In the genomic region with DNA sequence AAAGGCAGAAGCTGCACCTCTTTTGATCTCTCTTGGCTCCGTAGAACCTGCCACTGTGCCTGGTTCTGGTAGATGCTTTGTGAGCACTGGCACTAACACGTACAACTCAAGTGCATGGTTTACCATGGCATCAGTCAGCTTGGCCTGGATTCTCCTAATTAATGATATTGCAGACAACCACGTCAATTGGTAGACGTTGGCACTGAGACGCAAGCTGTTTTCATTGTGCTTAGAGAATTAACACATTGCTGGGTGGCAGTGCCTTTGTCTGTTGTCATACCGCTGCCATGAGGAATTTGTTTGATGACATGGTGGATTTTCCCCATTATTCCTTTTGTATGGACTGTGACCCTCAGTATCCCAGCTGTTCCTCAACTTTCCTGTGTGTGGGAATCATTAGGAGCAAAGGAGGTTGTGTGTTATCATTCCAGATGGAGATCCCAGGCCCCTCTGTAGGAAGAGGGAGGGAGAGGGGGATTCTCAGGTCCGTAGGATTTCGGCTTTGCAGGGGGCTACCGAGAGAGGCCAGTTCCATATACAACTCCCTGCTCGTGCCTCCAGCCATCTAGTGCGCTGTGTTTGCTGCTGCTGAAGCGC, we compare ENCODE assay signal across 18 mouse cellular contexts. TPM values are rescaled to one million over a fixed set of nuclear protein-coding genes. Genes with fewer than 3 reads are reported as not detected.
A peak's percentile ranks its signal among the peaks of the same experiment; 100 is the strongest.
DNase-seq lines count a peak whose midpoint lies in the region; ATAC-seq and TF ChIP-seq lines count a peak whose summit lies in the region.
"Had no signal": no experiment of that assay in that cellular context is flagged by ENCODE, and none has a peak within 500 bp of the region (broad histone marks: within the 10 kb centered on the region; RNA-seq: fewer than 3 reads in every experiment).

No protein-coding gene starts in this region.

- peak; percentile 71 for ATAC-seq in forebrain, embryonic 13.5 days
- 0 out of 2 replicates have a peak, but pooled peaks have one; percentile 42 for ATAC-seq in hindbrain, embryonic 15.5 days (ENCODE audit: low FRiP score, low read depth)
- ATAC-seq in midbrain, embryonic 16.5 days, result peak; percentile 40; the same call in 1 of the 2 replicates

- intact Hi-C loops in left cerebral cortex, postnatal 14 days (cut with DNase I), result loop anchor here (5.0 kb wide), 1 partner anchor 37 kb away; no protein-coding TSS in a partner anchor

- peak overlapping the region; percentile 62 for H3K27ac ChIP-seq in forebrain, embryonic 13.5 days
- H3K27ac ChIP-seq in hindbrain, embryonic 15.5 days (replicated peaks), result peak overlapping the region; percentile 36
- H3K27ac ChIP-seq in midbrain, embryonic 16.5 days (ENCODE audit: low read length), result 0 out of 2 replicates have a peak overlapping the region, but pooled peaks have one; percentile 6
- H3K27ac ChIP-seq: embryonic facial prominence, embryonic 15.5 days; limb, embryonic 13.5 days had no signal

- H3K4me2 ChIP-seq in forebrain, embryonic 13.5 days, result peak overlapping the region; percentile 33
- peak overlapping the region; percentile 16; the same call in 1 of the 2 replicates for H3K4me2 ChIP-seq in hindbrain, embryonic 15.5 days
- peak overlapping the region; percentile 18 for H3K4me2 ChIP-seq in midbrain, embryonic 16.5 days (ENCODE audit: low read length)
- H3K4me2 ChIP-seq: embryonic facial prominence, embryonic 15.5 days; limb, embryonic 13.5 days had no signal

- TF ChIP-seq POLR2A in brain, embryonic 14.5 days (IDR thresholded peaks at IDR 0.05; ENCODE audit: borderline replicate concordance, extremely low read depth, insufficient read depth, insufficient read length, poor library complexity, severe bottlenecking), result no peak

- peaks cover 49% of the 10 kb centered on the region for H3K4me1 ChIP-seq in forebrain, embryonic 13.5 days
- H3K4me1 ChIP-seq in hindbrain, embryonic 15.5 days (replicated peaks), result peaks cover 25% of the 10 kb centered on the region
- H3K4me1 ChIP-seq in midbrain, embryonic 16.5 days (ENCODE audit: control insufficient read depth, insufficient read depth, low read length), result peaks cover 24% of the 10 kb centered on the region
- H3K4me1 ChIP-seq: embryonic facial prominence, embryonic 15.5 days had no signal

- H3K9me3 ChIP-seq in forebrain, embryonic 13.5 days (replicated peaks), result no peaks in the 10 kb centered on the region
- H3K9me3 ChIP-seq in hindbrain, embryonic 15.5 days, result no peaks in the 10 kb centered on the region
- H3K9me3 ChIP-seq in midbrain, embryonic 16.5 days (replicated peaks; ENCODE audit: control insufficient read depth, low read length, poor library complexity, severe bottlenecking), result no peaks in the 10 kb centered on the region
- H3K9me3 ChIP-seq: embryonic facial prominence, embryonic 15.5 days; limb, embryonic 13.5 days had no signal

- H3K36me3 ChIP-seq in forebrain, embryonic 13.5 days (ENCODE audit: poor library complexity, severe bottlenecking), result no peaks in the 10 kb centered on the region
- 0 out of 2 replicates have a peak, but pooled peaks cover 3% of the 10 kb centered on the region for H3K36me3 ChIP-seq in hindbrain, embryonic 15.5 days
- H3K36me3 ChIP-seq in midbrain, embryonic 16.5 days (ENCODE audit: control insufficient read depth, insufficient read depth, low read length), result no peaks in the 10 kb centered on the region
- H3K36me3 ChIP-seq: embryonic facial prominence, embryonic 15.5 days; G1E had no signal

- no peaks in the 10 kb centered on the region for H3K27me3 ChIP-seq in forebrain, embryonic 13.5 days
- no peaks in the 10 kb centered on the region for H3K27me3 ChIP-seq in hindbrain, embryonic 15.5 days
- no peaks in the 10 kb centered on the region for H3K27me3 ChIP-seq in midbrain, embryonic 16.5 days (ENCODE audit: control insufficient read depth, insufficient read depth, low read depth, low read length)
- H3K27me3 ChIP-seq: embryonic facial prominence, embryonic 15.5 days; limb, embryonic 13.5 days had no signal

- peak; percentile 88 for DNase-seq in brain, embryonic 14.5 days (ENCODE audit: low read depth)
- no peak for DNase-seq in thymus, postnatal 4 days
- DNase-seq in left cerebral cortex, adult 8-10 months (ENCODE audit: low spot score in 2 of 2), result no peak
- no peak for DNase-seq in left cerebral cortex, postnatal 14 days (ENCODE audit: low spot score in 2 of 2)
- no peak for DNase-seq in adrenal gland, adult 18-20 months (ENCODE audit: low spot score in 2 of 2)
- DNase-seq: adrenal gland, postnatal 25 days; cerebellum, postnatal 14 days; gastrocnemius, postnatal 36 days; kidney, postnatal 14 days; layer of hippocampus, postnatal 36 days; lung, adult 18-20 months; right cerebral cortex, adult 18-20 months had no signal

- TF ChIP-seq CTCF in brain, embryonic 14.5 days (IDR thresholded peaks at IDR 0.05; ENCODE audit: borderline replicate concordance, extremely low read depth, insufficient read depth, insufficient read length), result no peak

- H3K4me3 ChIP-seq in forebrain, embryonic 13.5 days, result peak overlapping the region; percentile 3; the same call in 1 of the 2 replicates
- H3K4me3 ChIP-seq in hindbrain, embryonic 15.5 days, result no peak overlapping the region
- H3K4me3 ChIP-seq in midbrain, embryonic 16.5 days (ENCODE audit: low read depth, low read length), result no peak overlapping the region
- H3K4me3 ChIP-seq: embryonic facial prominence, embryonic 15.5 days; limb, embryonic 13.5 days had no signal

- WGBS in forebrain, embryonic 13.5 days, result 24% methylated on average over 12 of the region's 12 CpGs
- 13% methylated on average over 12 of the region's 12 CpGs for WGBS in hindbrain, embryonic 15.5 days
- WGBS in midbrain, embryonic 16.5 days, result 11% methylated on average over 12 of the region's 12 CpGs

- H3K9ac ChIP-seq in forebrain, embryonic 13.5 days, result peak overlapping the region; percentile 10
- H3K9ac ChIP-seq in hindbrain, embryonic 15.5 days, result no peak overlapping the region
- H3K9ac ChIP-seq in midbrain, embryonic 16.5 days (ENCODE audit: low read depth, low read length), result no peak overlapping the region
- H3K9ac ChIP-seq: embryonic facial prominence, embryonic 15.5 days; limb, embryonic 13.5 days had no signal

RNA-seq across cellular contexts. Expression of gene Evl, which starts 10.5 kb away (rescaled TPM):
- polyA plus RNA-seq in brain, embryonic 14.5 days (2012; rRNA removed), result 432 and 459 TPM in 2 replicates
- 147 and 159 TPM in 2 replicates for polyA plus RNA-seq in forebrain, embryonic 13.5 days (2015; fragmentation: Nextera tagmentation; extraction: Ambion mirVana)
- 227 and 250 TPM in 2 replicates for polyA plus RNA-seq in hindbrain, embryonic 15.5 days (2015; fragmentation: Nextera tagmentation; extraction: Ambion mirVana)
- polyA plus RNA-seq in midbrain, embryonic 16.5 days (2015; fragmentation: Nextera tagmentation; extraction: Ambion mirVana), result 268 and 272 TPM in 2 replicates
- 100 to 1,000 TPM; 220 to 260 (median 242) TPM for total RNA-seq in left cerebral cortex, adult 8-10 months (2022)
- total RNA-seq in left cerebral cortex, postnatal 14 days (2021), result 100 to 1,000 TPM; 285 to 314 TPM
- total RNA-seq in adrenal gland, adult 18-20 months (2021), result 10 to 100 TPM; 37.3 to 43.4 TPM
- total RNA-seq: G1E had no signal
- polyA plus RNA-seq: G1E had no signal

Comparison
In these comparisons a context has a peak if more than half of its experiments do, and no peak if none do; other contexts are left out.
1. H3K27ac ChIP-seq: peak in every context shown above with its lines; median percentile 62 in forebrain, embryonic 13.5 days; 36 in hindbrain, embryonic 15.5 days; 6 in midbrain, embryonic 16.5 days.